In the genomic region with DNA sequence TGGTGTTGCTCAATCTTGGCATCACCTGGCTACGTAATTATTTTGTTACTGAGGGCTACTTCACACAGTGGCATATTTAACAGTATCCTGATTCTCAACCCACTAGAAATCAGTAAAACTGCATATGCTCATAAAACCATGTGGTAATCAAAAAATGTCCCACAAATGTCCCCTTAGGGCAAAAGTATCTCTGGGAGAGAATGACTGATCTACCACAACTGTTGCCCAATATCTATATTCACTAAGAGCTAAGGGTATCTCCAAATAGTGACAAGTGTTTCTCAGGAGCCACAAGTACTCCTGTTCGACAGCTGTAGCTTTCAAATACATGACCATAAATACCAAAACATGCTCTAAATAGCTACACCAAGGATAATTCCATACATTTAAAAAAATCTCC, we compare ENCODE assay signal across 42 mouse cellular contexts. TPM values are rescaled to one million over a fixed set of nuclear protein-coding genes. Genes with fewer than 3 reads are reported as not detected.
"Had no signal": no experiment of that assay in that cellular context is flagged by ENCODE, and none has a peak within 500 bp of the region (broad histone marks: within the 10 kb centered on the region; RNA-seq: fewer than 3 reads in every experiment).

No protein-coding gene starts in this region.

- H3K36me3 ChIP-seq: limb, embryonic 10.5 days; limb, embryonic 12.5 days; limb, embryonic 13.5 days; limb, embryonic 15.5 days; liver, embryonic 12.5 days; liver, embryonic 13.5 days; liver, embryonic 15.5 days; lung, embryonic 15.5 days; midbrain, embryonic 10.5 days; midbrain, embryonic 12.5 days; midbrain, embryonic 13.5 days; midbrain, embryonic 15.5 days; neural tube, embryonic 12.5 days; neural tube, embryonic 13.5 days had no signal

- H3K4me2 ChIP-seq: limb, embryonic 12.5 days; limb, embryonic 13.5 days; limb, embryonic 15.5 days; liver, embryonic 11.5 days; liver, embryonic 12.5 days; liver, embryonic 13.5 days; liver, embryonic 15.5 days; lung, embryonic 14.5 days; lung, embryonic 15.5 days; midbrain, embryonic 11.5 days; midbrain, embryonic 12.5 days; midbrain, embryonic 13.5 days; midbrain, embryonic 15.5 days; neural tube, embryonic 12.5 days; neural tube, embryonic 13.5 days had no signal

- DNase-seq: left cerebral cortex, postnatal 4 days; liver; liver, embryonic 13.5 days; liver, postnatal 0 days; lung, adult 18-20 months; lung, adult 2 months; lung, embryonic 14.5 days; lung, postnatal 10 days; lung, postnatal 14 days; lung, postnatal 36 days; lung, postnatal 4 days; midbrain, embryonic 14.5 days had no signal

- H3K4me3 ChIP-seq: limb, embryonic 10.5 days; limb, embryonic 12.5 days; limb, embryonic 13.5 days; limb, embryonic 15.5 days; liver, embryonic 12.5 days; liver, embryonic 13.5 days; liver, embryonic 15.5 days; lung, embryonic 15.5 days; megakaryocyte, embryonic 14.5 days; midbrain, embryonic 10.5 days; midbrain, embryonic 12.5 days; midbrain, embryonic 13.5 days; midbrain, embryonic 15.5 days; neural tube, embryonic 12.5 days; neural tube, embryonic 13.5 days had no signal

- ATAC-seq: liver, embryonic 12.5 days; liver, postnatal 0 days; lung, postnatal 0 days; midbrain, embryonic 13.5 days; midbrain, embryonic 15.5 days; midbrain, embryonic 16.5 days had no signal

- H3K27me3 ChIP-seq: limb, embryonic 12.5 days; limb, embryonic 13.5 days; limb, embryonic 15.5 days; liver, embryonic 12.5 days; liver, embryonic 13.5 days; liver, embryonic 15.5 days; lung, embryonic 15.5 days; megakaryocyte, embryonic 14.5 days; midbrain, embryonic 12.5 days; midbrain, embryonic 13.5 days; midbrain, embryonic 15.5 days; neural tube, embryonic 12.5 days; neural tube, embryonic 13.5 days had no signal

RNA-seq across cellular contexts. Expression of a gene that starts 48.4 kb away (rescaled TPM):
- total RNA-seq: left cerebral cortex, postnatal 10 days; left cerebral cortex, postnatal 25 days; left cerebral cortex, postnatal 36 days; left cerebral cortex, postnatal 4 days; liver, adult 2 months; megakaryocyte progenitor cell, adult 5-6 weeks; megakaryocyte-erythroid progenitor cell, adult 5-6 weeks; monocyte, adult 5-6 weeks had no signal
- polyA plus RNA-seq: limb, embryonic 10.5 days; limb, embryonic 11.5 days; limb, embryonic 12.5 days; limb, embryonic 13.5 days; limb, embryonic 15.5 days; liver, embryonic 11.5 days; liver, embryonic 12.5 days; liver, embryonic 13.5 days; liver, embryonic 15.5 days; liver, embryonic 16.5 days; liver, postnatal 0 days; lung, embryonic 14.5 days; lung, embryonic 15.5 days; lung, embryonic 16.5 days; lung, postnatal 0 days; macrophage; midbrain, embryonic 10.5 days; midbrain, embryonic 11.5 days; midbrain, embryonic 12.5 days; midbrain, embryonic 14.5 days; midbrain, embryonic 15.5 days; midbrain, embryonic 16.5 days; neural tube, embryonic 11.5 days; neural tube, embryonic 12.5 days; neural tube, embryonic 13.5 days had no signal
